Mouse (Mus musculus) heart, embryonic 11.5 days (tissue): ENCODE measurements at regions not wholly inside any gene's neighbourhood (a gene's known extent, or its start where the extent isn't known, plus 50 kb on each side); places are given as distances from the start of the nearest gene placed in this dataset.
A peak's percentile ranks its signal among the peaks of the same experiment; 100 is the strongest.

Experiments used
- ATAC-seq: fragments of 200-750 bp; cut with Nextera tagmentation; replicated peaks from 2 replicates; pipeline ENCODE4 v1.8.0; 2017; ENCODE audit warnings: moderate library complexity; ENCODE audit not compliant: insufficient number of reproducible peaks, low FRiP score, low TSS enrichment
- H3K27ac ChIP-seq: fragments of 300-500 bp; sonication (generic); 2 replicates; pipeline ENCODE4 v1.5.1; 2014; ENCODE audit warnings: mild to moderate bottlenecking, low read depth, low read length
- H3K27me3 ChIP-seq: fragments of 300-500 bp; sonication (generic); 2 replicates; pipeline ENCODE4 v1.6.1; 2014; ENCODE audit warnings: mild to moderate bottlenecking, low read length, mixed read lengths; ENCODE audit not compliant: control insufficient read depth, insufficient read depth
- H3K36me3 ChIP-seq: fragments of 300-500 bp; sonication (generic); 2 replicates; pipeline ENCODE4 v1.6.1; 2014; ENCODE audit warnings: mild to moderate bottlenecking, low read length, moderate library complexity, mixed read lengths; ENCODE audit not compliant: control insufficient read depth, insufficient read depth
- H3K4me1 ChIP-seq: fragments of 300-500 bp; sonication (generic); 2 replicates; pipeline ENCODE4 v1.6.1; 2014; ENCODE audit warnings: low read length; ENCODE audit not compliant: control insufficient read depth, insufficient read depth
- H3K4me2 ChIP-seq: fragments of 300-500 bp; sonication (generic); 2 replicates; pipeline ENCODE4 v1.6.1; 2014; ENCODE audit warnings: mild to moderate bottlenecking, moderate library complexity
- H3K4me3 ChIP-seq: fragments of 300-500 bp; sonication (generic); 2 replicates; pipeline ENCODE4 v1.5.1; 2014; ENCODE audit warnings: low read depth, low read length
- H3K9ac ChIP-seq: fragments of 300-500 bp; sonication (generic); 2 replicates; pipeline ENCODE4 v1.6.1; 2014; ENCODE audit warnings: mild to moderate bottlenecking, low read depth, low read length, moderate library complexity
- H3K9me3 ChIP-seq: fragments of 300-500 bp; sonication (generic); replicated peaks from 2 replicates; pipeline ENCODE4 v1.6.1; 2016; ENCODE audit warnings: low read length; ENCODE audit not compliant: control insufficient read depth
- WGBS: fragments of 180-500 bp; shearing (Covaris S2); extraction: QIAGEN DNeasy Blood & Tissue Kit; methylation state at CpG from one replicate; pipeline ENCODE4 v1.1.7; 2014; ENCODE audit not compliant: insufficient replicate concordance; 5-methylcytosine and 5-hydroxymethylcytosine counted together

DNA sequence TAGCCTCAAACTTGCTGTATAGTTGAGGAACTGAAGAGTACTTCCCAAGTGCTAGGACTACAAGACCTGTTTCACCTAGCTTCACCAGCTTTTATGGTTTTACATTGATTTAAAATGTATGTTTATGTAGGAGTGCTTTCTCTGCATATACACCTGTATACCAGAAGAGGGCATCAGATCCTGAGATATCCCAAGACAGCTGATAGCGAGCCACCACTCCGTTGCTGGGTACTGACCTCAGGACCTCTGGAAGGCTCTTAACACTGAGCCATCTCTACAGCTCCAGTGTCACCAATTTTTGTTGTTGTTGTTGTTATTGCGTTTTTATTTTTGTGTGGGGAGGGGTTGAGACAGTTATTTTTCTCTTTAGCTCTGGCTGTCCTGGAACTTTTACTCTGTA is 55.9 kb upstream of the Ddx3x start:
- no peaks in the 10 kb centered on the region for H3K4me1 ChIP-seq
- H3K36me3 ChIP-seq = no peaks in the 10 kb centered on the region
- no peak overlapping the region for H3K27ac ChIP-seq
- WGBS = 9% methylated on average over 3 of the region's 3 CpGs
- H3K4me2 ChIP-seq = no peak overlapping the region
- H3K9ac ChIP-seq = no peak overlapping the region
- H3K27me3 ChIP-seq = peaks cover 6% of the 10 kb centered on the region; the same call in 1 of the 2 replicates
- H3K4me3 ChIP-seq = no peak overlapping the region
- no peak for ATAC-seq
- no peaks in the 10 kb centered on the region for H3K9me3 ChIP-seq

- H3K4me1 ChIP-seq = no peaks in the 10 kb centered on the region
- H3K9ac ChIP-seq = no peak overlapping the region
- H3K4me3 ChIP-seq = no peak overlapping the region
- H3K4me2 ChIP-seq = no peak overlapping the region
- 72% methylated on average over 3 of the region's 3 CpGs for WGBS
- H3K36me3 ChIP-seq = no peaks in the 10 kb centered on the region
- no peaks in the 10 kb centered on the region for H3K9me3 ChIP-seq
- peaks cover 3% of the 10 kb centered on the region for H3K27me3 ChIP-seq
- ATAC-seq = no peak
- H3K27ac ChIP-seq = no peak overlapping the region
Measured at GRCm38 (mm10) chrX:13226429-13226828, 54.3 kb upstream of the Ddx3x start.

- H3K4me3 ChIP-seq = peak overlapping the region; percentile 38
- no peaks in the 10 kb centered on the region for H3K4me1 ChIP-seq
- H3K27me3 ChIP-seq = peaks cover 6% of the 10 kb centered on the region
- peak overlapping the region; percentile 84 for H3K27ac ChIP-seq
- peak overlapping the region; percentile 47 for H3K9ac ChIP-seq
- H3K4me2 ChIP-seq = peak overlapping the region; percentile 53
- no peaks in the 10 kb centered on the region for H3K9me3 ChIP-seq
- 24% methylated on average over 8 of the region's 8 CpGs for WGBS
- H3K36me3 ChIP-seq = no peaks in the 10 kb centered on the region
- ATAC-seq = peak; percentile 43; the same call in 1 of the 2 replicates
Measured at GRCm38 (mm10) chrX:13229891-13230614, 50.7 kb upstream of the Ddx3x start.

DNA sequence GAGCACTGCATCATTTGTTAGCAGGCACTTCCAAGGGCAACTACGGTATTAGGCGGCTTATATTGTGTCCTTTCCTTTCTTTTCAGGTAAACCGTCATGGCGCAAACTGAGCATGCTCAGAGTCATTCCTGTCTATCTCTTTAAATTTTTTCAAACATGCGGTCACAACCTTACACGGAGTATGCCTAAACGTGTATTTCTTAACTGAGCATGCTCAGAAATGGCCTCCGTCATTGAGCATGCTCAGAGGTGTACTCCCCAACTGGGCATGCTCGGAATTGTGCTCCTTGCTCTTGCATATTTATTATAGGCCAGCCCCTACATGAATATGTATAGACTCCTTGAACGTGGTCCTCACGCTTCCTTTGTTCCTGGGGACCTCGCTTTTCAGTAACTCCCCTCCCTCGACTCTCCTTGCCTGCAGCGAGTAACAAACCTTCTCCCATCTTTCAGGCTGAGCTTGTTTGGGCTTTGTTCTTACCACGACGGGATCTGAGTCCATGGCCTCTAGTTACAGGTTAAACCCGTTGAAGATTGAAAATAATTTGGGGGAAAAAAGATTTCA is 50.1 kb upstream of the Ddx3x start:
- H3K27me3 ChIP-seq = peaks cover 8% of the 10 kb centered on the region
- peak; percentile 96 for ATAC-seq
- 7% methylated on average over 17 of the region's 17 CpGs for whole genome bisulfite sequencing
- H3K27ac ChIP-seq = peak overlapping the region; percentile 84
- H3K9me3 ChIP-seq = no peaks in the 10 kb centered on the region
- H3K36me3 ChIP-seq = no peaks in the 10 kb centered on the region
- H3K9ac ChIP-seq = peak overlapping the region; percentile 54
- no peaks in the 10 kb centered on the region for H3K4me1 ChIP-seq
- H3K4me2 ChIP-seq = peak overlapping the region; percentile 53
- H3K4me3 ChIP-seq = peak overlapping the region; percentile 38
